Mouse (Mus musculus): ENCODE results near the gene Ispd.

GRCm38 (mm10) chr12:36476476-36476875 lies 95.2 kb downstream of the Ispd start:
- TF ChIP-seq CTCF (IDR thresholded peaks at IDR 0.05; ENCODE audit: low read depth) = no peak
- TF ChIP-seq EP300 (IDR thresholded peaks at IDR 0.05; ENCODE audit: low read depth) = no peak
